Mouse (Mus musculus): Measurements from ENCODE around the gene Atp5g2. TPM values are rescaled to one million over a fixed set of nuclear protein-coding genes. Genes with fewer than 3 reads are reported as not detected.
A peak's percentile ranks its signal among the peaks of the same experiment; 100 is the strongest.

The Atp5g2 gene
- 134 and 175 TPM in 2 replicates for polyA plus RNA-seq (2012; ENCODE audit: insufficient read depth, insufficient read length, missing spikeins)

- Histone ChIP-seq H3K4me3 (ENCODE audit: insufficient read depth, low read length) (peak within 1 kb of the TSS; percentile 3; the same call in 1 of the 2 replicates), H3K27ac (ENCODE audit: insufficient read depth, low read depth, low read length) (peak within 1 kb of the TSS; percentile 43), H3K4me1 (ENCODE audit: control insufficient read depth, insufficient read depth, low read length) (peaks cover 9% of the 10 kb centered on the region)
- TF ChIP-seq POLR2A (IDR thresholded peaks at IDR 0.05; ENCODE audit: borderline replicate concordance, low read depth, low read length), result no peak
- no peak for TF ChIP-seq CTCF (IDR thresholded peaks at IDR 0.05; ENCODE audit: low read depth, low read length)
These were observed at the start of gene Atp5g2 for GRCm38 (mm10) chr15:102672215-102673071. TSS of gene Atp5g2 (minus strand) at chr15:102672352.

DNA sequence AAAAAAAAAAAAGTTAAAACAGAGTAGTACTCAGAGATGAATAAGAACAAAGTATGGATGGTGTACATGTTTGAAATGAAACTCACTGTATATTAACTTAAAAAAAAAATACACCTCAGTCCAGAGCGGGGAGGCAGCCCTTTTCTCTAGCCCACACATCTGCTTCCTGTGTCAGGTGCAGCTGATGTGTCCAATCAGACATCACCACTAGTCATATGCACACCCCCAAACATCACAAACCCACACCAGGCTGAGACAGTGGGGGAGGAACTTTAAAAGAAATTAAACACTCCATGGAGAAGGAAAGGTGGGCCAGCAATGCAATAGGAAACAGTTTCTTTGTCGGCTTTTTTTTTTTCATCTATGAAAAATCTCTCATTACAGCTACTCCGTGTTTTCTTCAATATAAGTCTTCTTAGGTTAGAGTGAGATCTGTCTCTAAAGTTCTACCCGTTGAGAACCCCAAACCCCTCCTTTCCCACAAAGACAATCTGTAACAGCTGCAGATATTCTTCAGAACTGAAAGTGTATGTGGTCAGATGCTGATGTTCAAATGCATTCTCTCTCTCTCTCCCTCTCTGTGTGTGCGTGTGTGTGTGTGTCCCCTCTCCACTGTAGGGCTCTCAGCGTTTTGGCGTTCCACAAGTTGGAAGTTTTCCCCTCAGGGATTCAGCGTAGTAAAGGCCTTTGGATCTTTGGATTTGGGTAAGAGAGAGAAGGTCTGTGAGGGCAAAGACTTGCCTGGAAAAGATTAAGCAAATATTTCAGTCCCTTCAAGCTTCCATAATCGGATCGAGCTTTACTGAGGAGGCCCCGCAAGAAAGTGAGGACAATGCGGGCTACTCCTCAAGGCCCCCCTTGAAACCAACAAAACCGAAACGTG lies 49.1 kb upstream of the Atp5g2 start:
- Histone ChIP-seq H3K4me3 (ENCODE audit: insufficient read depth, low read length) (peak overlapping the region; percentile 81), H3K4me1 (ENCODE audit: control insufficient read depth, insufficient read depth, low read length) (peaks cover 5% of the 10 kb centered on the region), H3K27ac (ENCODE audit: insufficient read depth, low read depth, low read length) (no peak overlapping the region)
- no peak for TF ChIP-seq POLR2A (IDR thresholded peaks at IDR 0.05; ENCODE audit: borderline replicate concordance, low read depth, low read length)

- no peak overlapping the region for H3K27ac ChIP-seq (ENCODE audit: insufficient read depth, low read depth, low read length)
- H3K4me3 ChIP-seq (ENCODE audit: insufficient read depth, low read length), result no peak overlapping the region
- peaks cover 3% of the 10 kb centered on the region; the same call in 1 of the 2 replicates for H3K4me1 ChIP-seq (ENCODE audit: control insufficient read depth, insufficient read depth, low read length)
- TF ChIP-seq POLR2A (IDR thresholded peaks at IDR 0.05; ENCODE audit: borderline replicate concordance, low read depth, low read length), result no peak
- no peak for TF ChIP-seq CTCF (IDR thresholded peaks at IDR 0.05; ENCODE audit: low read depth, low read length)
These were observed 44.0 kb upstream of the Atp5g2 start for GRCm38 (mm10) chr15:102716132-102716531.

DNA sequence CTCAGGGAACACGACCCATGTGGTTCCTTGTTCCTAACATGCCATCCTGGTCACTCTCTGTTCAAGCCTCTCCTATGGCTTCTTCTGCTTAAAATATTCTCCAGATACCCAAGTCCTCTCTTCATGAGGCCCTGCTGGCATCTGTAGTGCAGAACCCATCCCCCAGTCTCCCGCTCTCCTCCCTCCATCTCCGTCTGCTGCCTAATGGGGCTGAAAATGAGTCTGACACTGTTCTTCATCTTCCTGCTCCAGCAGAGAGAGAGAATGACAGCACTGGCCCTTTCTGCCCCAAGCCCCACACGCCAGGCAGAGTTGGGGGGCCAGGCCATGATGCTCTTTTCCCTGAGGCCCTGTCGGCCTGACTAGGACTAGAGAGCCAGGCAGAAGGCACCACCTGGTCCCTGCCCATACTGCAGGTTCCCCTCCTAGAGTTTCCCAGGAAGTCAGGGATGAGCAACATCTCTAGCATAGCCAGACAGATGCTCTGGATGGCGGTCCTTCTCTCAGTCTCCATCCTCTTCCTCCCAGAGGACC lies 35.7 kb upstream of the Atp5g2 start:
- H3K27ac ChIP-seq (ENCODE audit: insufficient read depth, low read depth, low read length), result no peak overlapping the region
- H3K4me3 ChIP-seq (ENCODE audit: insufficient read depth, low read length), result no peak overlapping the region
- no peaks in the 10 kb centered on the region for H3K4me1 ChIP-seq (ENCODE audit: control insufficient read depth, insufficient read depth, low read length)
- TF ChIP-seq POLR2A (IDR thresholded peaks at IDR 0.05; ENCODE audit: borderline replicate concordance, low read depth, low read length), result no peak
- TF ChIP-seq CTCF (IDR thresholded peaks at IDR 0.05; ENCODE audit: low read depth, low read length), result no peak

GRCm38 (mm10) chr15:102705923-102706503 lies 33.9 kb upstream of the Atp5g2 start:
- no peak overlapping the region for H3K27ac ChIP-seq (ENCODE audit: insufficient read depth, low read depth, low read length)
- TF ChIP-seq CTCF (IDR thresholded peaks at IDR 0.05; ENCODE audit: low read depth, low read length), result no peak
- no peak for TF ChIP-seq POLR2A (IDR thresholded peaks at IDR 0.05; ENCODE audit: borderline replicate concordance, low read depth, low read length)
- H3K4me1 ChIP-seq (ENCODE audit: control insufficient read depth, insufficient read depth, low read length), result no peaks in the 10 kb centered on the region
- H3K4me3 ChIP-seq (ENCODE audit: insufficient read depth, low read length), result no peak overlapping the region

GRCm38 (mm10) chr15:102705226-102705894 lies 33.2 kb upstream of the Atp5g2 start:
- TF ChIP-seq POLR2A (IDR thresholded peaks at IDR 0.05; ENCODE audit: borderline replicate concordance, low read depth, low read length) (no peak), CTCF (IDR thresholded peaks at IDR 0.05; ENCODE audit: low read depth, low read length) (no peak)
- no peak overlapping the region for H3K4me3 ChIP-seq (ENCODE audit: insufficient read depth, low read length)
- no peak overlapping the region for H3K27ac ChIP-seq (ENCODE audit: insufficient read depth, low read depth, low read length)
- H3K4me1 ChIP-seq (ENCODE audit: control insufficient read depth, insufficient read depth, low read length), result no peaks in the 10 kb centered on the region

DNA sequence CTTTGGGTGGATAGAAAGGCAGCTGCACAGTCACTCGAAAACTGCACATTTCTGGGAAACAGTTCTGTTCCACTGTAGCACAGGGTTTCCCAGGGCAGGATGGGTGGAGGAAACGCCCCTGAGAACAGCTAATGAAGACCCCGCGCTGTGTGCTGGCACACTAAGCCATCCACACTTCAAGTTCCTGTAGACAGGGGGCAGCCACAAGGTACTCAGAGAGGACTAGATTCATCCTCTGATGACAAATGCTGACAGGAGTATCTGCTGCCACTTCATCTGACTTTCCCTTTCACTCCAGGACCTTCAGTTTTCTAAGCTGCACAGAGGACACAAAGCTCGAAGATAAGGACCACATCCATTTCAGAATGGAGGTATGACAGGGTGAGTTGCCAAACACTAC lies 32.7 kb upstream of the Atp5g2 start:
- Histone ChIP-seq H3K27ac (ENCODE audit: insufficient read depth, low read depth, low read length) (no peak overlapping the region), H3K4me1 (ENCODE audit: control insufficient read depth, insufficient read depth, low read length) (no peaks in the 10 kb centered on the region), H3K4me3 (ENCODE audit: insufficient read depth, low read length) (no peak overlapping the region)
- TF ChIP-seq CTCF (IDR thresholded peaks at IDR 0.05; ENCODE audit: low read depth, low read length) (no peak), POLR2A (IDR thresholded peaks at IDR 0.05; ENCODE audit: borderline replicate concordance, low read depth, low read length) (no peak)

DNA sequence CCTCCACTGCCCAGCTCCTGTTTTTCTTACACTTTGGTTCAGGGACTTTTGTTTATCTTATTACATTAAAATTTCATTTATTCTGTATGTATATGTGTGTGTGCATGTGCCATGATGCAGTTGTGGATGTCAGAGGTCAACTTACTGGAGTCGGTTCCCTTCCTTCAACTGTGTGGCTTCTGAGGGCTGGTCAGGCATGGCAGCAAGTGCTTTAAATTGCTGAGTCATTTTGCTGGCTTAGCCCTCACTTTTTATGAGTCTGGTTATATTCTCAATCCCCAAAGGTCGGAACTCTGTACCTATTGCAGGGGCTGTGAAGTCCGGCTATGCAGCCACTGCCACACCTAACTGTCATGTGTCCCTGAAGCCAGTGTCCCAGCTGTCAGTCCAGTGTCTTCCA lies 30.8 kb upstream of the Atp5g2 start:
- TF ChIP-seq CTCF (IDR thresholded peaks at IDR 0.05; ENCODE audit: low read depth, low read length) (no peak), POLR2A (IDR thresholded peaks at IDR 0.05; ENCODE audit: borderline replicate concordance, low read depth, low read length) (no peak)
- H3K4me3 ChIP-seq (ENCODE audit: insufficient read depth, low read length), result no peak overlapping the region
- H3K27ac ChIP-seq (ENCODE audit: insufficient read depth, low read depth, low read length), result no peak overlapping the region
- no peaks in the 10 kb centered on the region for H3K4me1 ChIP-seq (ENCODE audit: control insufficient read depth, insufficient read depth, low read length)

GRCm38 (mm10) chr15:102698193-102698592 lies 26.0 kb upstream of the Atp5g2 start:
- H3K4me3 ChIP-seq (ENCODE audit: insufficient read depth, low read length), result no peak overlapping the region
- no peak for TF ChIP-seq POLR2A (IDR thresholded peaks at IDR 0.05; ENCODE audit: borderline replicate concordance, low read depth, low read length)
- TF ChIP-seq CTCF (IDR thresholded peaks at IDR 0.05; ENCODE audit: low read depth, low read length), result peak; percentile 87
- H3K4me1 ChIP-seq (ENCODE audit: control insufficient read depth, insufficient read depth, low read length), result 0 out of 2 replicates have a peak, but pooled peaks cover 1% of the 10 kb centered on the region
- no peak overlapping the region for H3K27ac ChIP-seq (ENCODE audit: insufficient read depth, low read depth, low read length)
